Mouse (Mus musculus) midbrain, postnatal 0 days (tissue): Measurements from ENCODE around the gene 2900026A02Rik. TPM values are rescaled to one million over a fixed set of nuclear protein-coding genes. Genes with fewer than 3 reads are reported as not detected.
A peak's percentile ranks its signal among the peaks of the same experiment; 100 is the strongest.
"Not testable (repeated sequence)": the region's sequence is repeated elsewhere in the genome, so short reads cannot be mapped to it uniquely, and the experiment has no call there.

Experiments used
- ATAC-seq: fragments of 200-750 bp; cut with Nextera tagmentation; 2 replicates; pipeline ENCODE4 v1.8.0; 2017; ENCODE audit warnings: moderate number of reproducible peaks, mild to moderate bottlenecking, moderate TSS enrichment, moderate library complexity; ENCODE audit not compliant: low FRiP score
- DNase-seq: peaks from one replicate; pipeline ENCODE4 v3.0.0-alpha.2; 2015; ENCODE audit warnings: low spot score
- H3K27ac ChIP-seq: fragments of 300-500 bp; sonication (generic); 2 replicates; pipeline ENCODE4 v1.5.1; 2014; ENCODE audit warnings: low read depth, mild to moderate bottlenecking, low read length, mixed read lengths
- H3K27me3 ChIP-seq: fragments of 300-500 bp; sonication (generic); 2 replicates; pipeline ENCODE4 v1.6.1; 2014; ENCODE audit warnings: low read length, control low read depth, mixed read lengths; ENCODE audit not compliant: insufficient read depth
- H3K36me3 ChIP-seq: fragments of 300-500 bp; sonication (generic); 2 replicates; pipeline ENCODE4 v1.6.1; 2014; ENCODE audit warnings: low read length, control low read depth, mixed read lengths; ENCODE audit not compliant: insufficient read depth
- H3K4me1 ChIP-seq: fragments of 300-500 bp; sonication (generic); 2 replicates; pipeline ENCODE4 v1.6.1; 2014; ENCODE audit warnings: mild to moderate bottlenecking, control low read depth, antibody characterized with exemption, low read length, mixed read lengths; ENCODE audit not compliant: insufficient read depth
- H3K4me2 ChIP-seq: fragments of 300-500 bp; sonication (generic); 2 replicates; pipeline ENCODE4 v1.6.1; 2014; ENCODE audit warnings: low read depth, mild to moderate bottlenecking, low read length, mixed read lengths; ENCODE audit not compliant: poor library complexity, severe bottlenecking
- H3K4me3 ChIP-seq: fragments of 300-500 bp; sonication (generic); 2 replicates; pipeline ENCODE4 v1.5.1; 2014; ENCODE audit warnings: low read depth, mild to moderate bottlenecking, low read length, moderate library complexity
- H3K9ac ChIP-seq: fragments of 300-500 bp; sonication (generic); replicated peaks from 2 replicates; pipeline ENCODE4 v1.6.1; 2014; ENCODE audit warnings: mild to moderate bottlenecking, low read length, moderate library complexity, mixed read lengths; ENCODE audit not compliant: poor library complexity, severe bottlenecking
- H3K9me3 ChIP-seq: fragments of 300-500 bp; sonication (generic); 2 replicates; pipeline ENCODE4 v1.6.1; 2016; ENCODE audit warnings: low read length, control low read depth
- CTCF ChIP-seq: IDR thresholded peaks from 2 replicates; pipeline ENCODE4 v1.5.1; 2016; ENCODE audit warnings: antibody characterized with exemption, mild to moderate bottlenecking
- WGBS: fragments of 180-500 bp; shearing (Covaris S2); extraction: QIAGEN DNeasy Blood & Tissue Kit; methylation state at CpG from one replicate; pipeline ENCODE4 v1.1.7; 2014; 5-methylcytosine and 5-hydroxymethylcytosine counted together
- polyA plus RNA-seq: library from polyadenylated mRNA; unstranded; fragments of >200 nt; fragmentation: Nextera tagmentation; extraction: Ambion mirVana; gene quantifications from 2 replicates; pipeline ENCODE4 v1.2.1, GENCODE M21; 2015
- total RNA-seq: library from RNA; depleted of rRNA; stranded (reverse); fragments of >200 nt; gene quantifications from 2 replicates; pipeline ENCODE4 v1.2.3, GENCODE M21; 2014

2900026A02Rik gene
- total and polyA plus RNA-seq, 2 experiments from 2014 or later, result 3.8 to 11.8 TPM

- 0 out of 2 replicates have a peak, but pooled peaks have one; percentile 4 for ATAC-seq
- H3K27ac ChIP-seq, result peak overlapping the region; percentile 47
Observed at GRCm38 (mm10) chr5:113110929-113111328, 110.1 kb downstream of the 2900026A02Rik start.

GRCm38 (mm10) chr5:113109651-113110050 lies 111.4 kb downstream of the 2900026A02Rik start:
- 89% methylated on average over 2 of the region's 2 CpGs for WGBS
- H3K4me1 ChIP-seq, ATAC-seq, H3K4me3 ChIP-seq, H3K9ac ChIP-seq, H3K4me2 ChIP-seq, H3K27ac ChIP-seq, H3K9me3 ChIP-seq, DNase-seq, H3K27me3 ChIP-seq, H3K36me3 ChIP-seq: not testable (repeated sequence)
- TF ChIP-seq CTCF, result peak; percentile 66

More at GRCm38 (mm10) chr5:113110929-113111328, 110.1 kb downstream of the 2900026A02Rik start:
- 0% methylated on average over 1 of the region's 1 CpGs for WGBS
- H3K4me1 ChIP-seq, result no peaks in the 10 kb centered on the region; the same call in 1 of the 2 replicates
- no peak for TF ChIP-seq CTCF
- DNase-seq, result no peak
- no peak overlapping the region for H3K4me3 ChIP-seq
- H3K4me2 ChIP-seq, result no peak overlapping the region
- H3K9me3 ChIP-seq, result no peaks in the 10 kb centered on the region
- H3K36me3 ChIP-seq, result no peaks in the 10 kb centered on the region
- H3K27me3 ChIP-seq, result no peaks in the 10 kb centered on the region
- peak overlapping the region; percentile 36; the same call in 1 of the 2 replicates for H3K9ac ChIP-seq

GRCm38 (mm10) chr5:113108165-113108764 lies 112.8 kb downstream of the 2900026A02Rik start:
- no peaks in the 10 kb centered on the region for H3K27me3 ChIP-seq
- no peaks in the 10 kb centered on the region for H3K4me1 ChIP-seq
- H3K9ac ChIP-seq, result no peak overlapping the region
- TF ChIP-seq CTCF, result no peak
- ATAC-seq, result no peak
- H3K27ac ChIP-seq, result no peak overlapping the region
- H3K4me2 ChIP-seq, result no peak overlapping the region
- H3K36me3 ChIP-seq, result no peaks in the 10 kb centered on the region
- WGBS, result 75% methylated on average over 11 of the region's 11 CpGs
- H3K9me3 ChIP-seq, result no peaks in the 10 kb centered on the region
- no peak for DNase-seq
- no peak overlapping the region for H3K4me3 ChIP-seq

- TF ChIP-seq CTCF, result no peak
- ATAC-seq (no peak), DNase-seq (no peak)
- Histone ChIP-seq H3K9ac (no peak overlapping the region), H3K4me2 (no peak overlapping the region), H3K27me3 (no peaks in the 10 kb centered on the region), H3K4me3 (no peak overlapping the region), H3K36me3 (no peaks in the 10 kb centered on the region), H3K4me1 (peaks cover under 1% of the 10 kb centered on the region; the same call in 1 of the 2 replicates), H3K9me3 (no peaks in the 10 kb centered on the region), H3K27ac (no peak overlapping the region)
- WGBS, result 53% methylated on average over 3 of the region's 3 CpGs
Observed at GRCm38 (mm10) chr5:113107709-113108108, 113.3 kb downstream of the 2900026A02Rik start.

GRCm38 (mm10) chr5:113106594-113106993 lies 114.4 kb downstream of the 2900026A02Rik start:
- H3K27me3 ChIP-seq, result no peaks in the 10 kb centered on the region
- no peak overlapping the region for H3K27ac ChIP-seq
- ATAC-seq, result no peak
- H3K9ac ChIP-seq, result no peak overlapping the region
- no peak overlapping the region for H3K4me2 ChIP-seq
- 82% methylated on average over 7 of the region's 7 CpGs for WGBS
- H3K4me3 ChIP-seq, result no peak overlapping the region
- peaks cover 6% of the 10 kb centered on the region; the same call in 1 of the 2 replicates for H3K4me1 ChIP-seq
- H3K36me3 ChIP-seq, result no peaks in the 10 kb centered on the region
- DNase-seq, result no peak
- TF ChIP-seq CTCF, result no peak
- no peaks in the 10 kb centered on the region for H3K9me3 ChIP-seq

GRCm38 (mm10) chr5:113105481-113105880 lies 115.6 kb downstream of the 2900026A02Rik start:
- Histone ChIP-seq H3K27me3 (no peaks in the 10 kb centered on the region), H3K4me2 (no peak overlapping the region), H3K4me1 (peaks cover 6% of the 10 kb centered on the region; the same call in 1 of the 2 replicates), H3K9ac (no peak overlapping the region), H3K27ac (no peak overlapping the region), H3K9me3 (no peaks in the 10 kb centered on the region), H3K36me3 (no peaks in the 10 kb centered on the region), H3K4me3 (no peak overlapping the region)
- no peak for DNase-seq
- TF ChIP-seq CTCF, result no peak
- no peak for ATAC-seq
- 88% methylated on average over 4 of the region's 4 CpGs for WGBS
